Mouse (Mus musculus) heart, postnatal 25 days (tissue): ENCODE data around the gene Arsg. TPM values are rescaled to one million over a fixed set of nuclear protein-coding genes. Genes with fewer than 3 reads are reported as not detected.

Experiments
- DNase-seq: peaks from one replicate; pipeline ENCODE4 v3.0.0; 2022; ENCODE audit warnings: low spot score
- intact Hi-C: fragments of 180-260 bp; cut with DNase I; formaldehyde crosslinking; loops from one replicate; pipeline ENCODE4 v1.15.1; 2025
- total RNA-seq, 2 experiments: library from RNA; stranded (reverse); gene quantifications; 2 replicates each; pipeline ENCODE4 v1.2.3; 2021

The Arsg gene
- total RNA-seq, 2 experiments from 2014 or later: 1.3 to 1.9 TPM

- no peak for DNase-seq
- intact Hi-C loops: no loop called here
These were observed 96.6 kb downstream of the Arsg start for GRCm38 (mm10) chr11:109569809-109570208.

- DNase-seq: no peak
- intact Hi-C loops: no loop called here
These were observed 98.9 kb downstream of the Arsg start for GRCm38 (mm10) chr11:109572051-109572450.

GRCm38 (mm10) chr11:109574604-109575003 is 101.4 kb downstream of the Arsg start:
- DNase-seq: no peak
- intact Hi-C loops: no loop called here

GRCm38 (mm10) chr11:109575832-109576231 is 102.7 kb downstream of the Arsg start:
- intact Hi-C loops: no loop called here
- DNase-seq: no peak

- DNase-seq: no peak
- intact Hi-C loops: no loop called here
These were observed 105.4 kb downstream of the Arsg start for GRCm38 (mm10) chr11:109578536-109578935.

- intact Hi-C loops: no loop called here
- no peak for DNase-seq
These were observed 106.8 kb downstream of the Arsg start for GRCm38 (mm10) chr11:109579999-109580398.

- DNase-seq: no peak
- intact Hi-C loops: loop anchor here (2.0 kb wide), 1 partner anchor 253 kb away; no protein-coding TSS in a partner anchor
These were observed 110.8 kb downstream of the Arsg start for GRCm38 (mm10) chr11:109583986-109584385.

GRCm38 (mm10) chr11:109584843-109585713 is 111.9 kb downstream of the Arsg start:
- intact Hi-C loops: loop anchor here (1.0 to 5.0 kb wide), 4 partner anchors 140 to 343 kb away; no protein-coding TSS in a partner anchor
- no peak for DNase-seq

- no peak for DNase-seq
- intact Hi-C loops: loop anchor here (2.0 to 5.0 kb wide), 3 partner anchors 34 to 344 kb away; no protein-coding TSS in a partner anchor
These were observed 113.2 kb downstream of the Arsg start for GRCm38 (mm10) chr11:109586424-109586823.

- DNase-seq: no peak
- intact Hi-C loops: loop anchor here (2.0 to 5.0 kb wide), 3 partner anchors 34 to 345 kb away; no protein-coding TSS in a partner anchor
These were observed 113.8 kb downstream of the Arsg start for GRCm38 (mm10) chr11:109587019-109587418.

- intact Hi-C loops: loop anchor here (2.0 to 5.0 kb wide), 3 partner anchors 33 to 346 kb away; no protein-coding TSS in a partner anchor
- DNase-seq: no peak
These were observed 114.6 kb downstream of the Arsg start for GRCm38 (mm10) chr11:109587638-109588374.

GRCm38 (mm10) chr11:109590012-109590411 is 116.8 kb downstream of the Arsg start:
- intact Hi-C loops: no loop called here
- no peak for DNase-seq

GRCm38 (mm10) chr11:109591511-109591910 is 118.3 kb downstream of the Arsg start:
- intact Hi-C loops: no loop called here
- no peak for DNase-seq

- intact Hi-C loops: no loop called here
- DNase-seq: no peak
These were observed 120.2 kb downstream of the Arsg start for GRCm38 (mm10) chr11:109593200-109593981.

GRCm38 (mm10) chr11:109594761-109595160 is 121.6 kb downstream of the Arsg start:
- DNase-seq: no peak
- intact Hi-C loops: no loop called here

GRCm38 (mm10) chr11:109598778-109599570 is 125.8 kb downstream of the Arsg start:
- intact Hi-C loops: no loop called here
- DNase-seq: no peak

GRCm38 (mm10) chr11:109607600-109607999 is 134.4 kb downstream of the Arsg start:
- intact Hi-C loops: no loop called here
- no peak for DNase-seq

GRCm38 (mm10) chr11:109608976-109609625 is 135.9 kb downstream of the Arsg start:
- intact Hi-C loops: no loop called here
- no peak for DNase-seq
